Mouse (Mus musculus) ovary, postnatal 10 days (tissue): ENCODE measurements around the gene Arhgap6.

Experiments
- DNase-seq: peaks from one replicate; pipeline ENCODE4 v3.0.0; 2022; ENCODE audit warnings: low spot score

The Arhgap6 gene

GRCm38 (mm10) chrX:168794974-168795858 is at the start of gene Arhgap6:
Gene Arhgap6 (plus strand): TSS chrX:168795099.
- DNase-seq = no peak

DNA sequence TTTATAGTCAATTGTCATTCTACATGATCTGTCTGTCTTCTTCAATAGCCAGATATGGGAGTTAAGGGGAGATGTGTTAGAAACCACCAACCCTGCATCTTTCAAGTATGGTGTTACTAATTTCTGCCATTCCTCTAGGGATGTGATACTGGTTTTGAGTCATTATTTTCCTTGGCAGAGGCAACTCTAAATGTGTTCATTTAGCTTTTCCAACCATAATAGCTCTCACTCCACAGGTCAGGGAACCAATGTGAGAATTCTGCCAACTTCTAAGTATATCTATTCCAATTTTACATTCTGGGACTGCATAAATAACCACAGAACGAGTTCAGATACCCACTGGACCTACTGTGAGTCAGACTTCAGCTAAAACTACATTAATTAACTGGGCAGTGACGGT is 47.9 kb upstream of the Arhgap6 start:
- no peak for DNase-seq

GRCm38 (mm10) chrX:168795859-168796848 is 1.3 kb downstream of the Arhgap6 start:
- DNase-seq = no peak

- no peak for DNase-seq
Observed at GRCm38 (mm10) chrX:168804677-168805076, 9.8 kb downstream of the Arhgap6 start.

DNA sequence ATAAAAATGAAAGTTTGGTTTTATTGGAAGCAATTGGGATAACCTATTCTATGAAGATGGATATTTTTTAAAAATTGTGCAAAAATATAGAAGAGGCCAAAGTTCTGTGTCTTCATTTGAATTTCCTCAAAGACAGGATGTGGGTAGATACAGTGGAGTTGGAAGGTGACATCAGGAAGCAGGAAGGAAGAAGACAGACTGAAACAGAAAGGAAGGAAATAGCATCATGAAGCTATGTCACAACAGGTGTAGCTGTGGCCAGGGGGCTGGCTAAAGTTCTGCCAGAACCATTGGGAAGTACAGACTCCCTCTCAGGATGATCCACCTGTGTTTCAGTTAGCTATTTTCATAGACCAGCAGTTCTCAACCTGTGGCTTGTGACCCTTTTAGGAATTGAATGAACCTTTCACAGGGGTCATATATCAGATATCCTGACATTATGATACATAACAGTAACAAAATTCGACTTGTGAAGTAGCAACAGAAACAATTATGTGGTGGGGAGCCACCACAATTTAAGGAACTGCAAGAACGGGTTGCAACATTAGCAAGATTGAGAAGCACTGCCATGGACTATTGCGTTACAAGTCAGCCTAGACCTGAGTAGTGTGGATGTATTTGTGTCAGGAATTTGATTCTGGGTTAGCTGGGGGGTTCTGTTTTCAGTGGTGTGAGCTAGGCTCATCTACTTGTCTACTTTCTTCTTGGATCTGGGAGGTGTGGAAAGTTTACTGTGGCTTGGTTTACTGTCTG is 15.8 kb downstream of the Arhgap6 start:
- DNase-seq = no peak

- DNase-seq = no peak
Observed at GRCm38 (mm10) chrX:168818858-168819257, 24.0 kb downstream of the Arhgap6 start.

GRCm38 (mm10) chrX:168824166-168824565 is 29.3 kb downstream of the Arhgap6 start:
- DNase-seq = no peak

GRCm38 (mm10) chrX:168832343-168832742 is 37.4 kb downstream of the Arhgap6 start:
- no peak for DNase-seq

- no peak for DNase-seq
Observed at GRCm38 (mm10) chrX:168848062-168848461, 53.2 kb downstream of the Arhgap6 start.

DNA sequence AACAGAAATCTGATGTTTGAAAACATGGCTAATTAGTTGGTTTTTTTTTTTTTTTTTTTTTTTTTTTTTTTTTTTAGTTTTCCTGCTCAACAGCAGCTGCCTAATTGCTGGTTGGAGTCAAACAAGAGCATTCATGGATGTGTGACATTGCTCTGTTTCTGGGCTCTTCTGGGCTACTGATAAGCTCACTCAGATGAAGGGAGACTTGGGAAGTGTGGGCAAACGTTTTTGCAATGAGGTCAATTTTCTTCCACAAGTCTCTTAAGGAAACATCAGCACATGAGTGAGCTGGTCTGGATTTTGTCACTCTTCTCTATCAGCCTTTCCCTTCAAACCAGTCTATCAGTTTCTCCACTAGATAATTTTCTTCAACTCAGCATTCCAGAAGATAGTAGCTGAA is 79.8 kb downstream of the Arhgap6 start:
- no peak for DNase-seq

DNA sequence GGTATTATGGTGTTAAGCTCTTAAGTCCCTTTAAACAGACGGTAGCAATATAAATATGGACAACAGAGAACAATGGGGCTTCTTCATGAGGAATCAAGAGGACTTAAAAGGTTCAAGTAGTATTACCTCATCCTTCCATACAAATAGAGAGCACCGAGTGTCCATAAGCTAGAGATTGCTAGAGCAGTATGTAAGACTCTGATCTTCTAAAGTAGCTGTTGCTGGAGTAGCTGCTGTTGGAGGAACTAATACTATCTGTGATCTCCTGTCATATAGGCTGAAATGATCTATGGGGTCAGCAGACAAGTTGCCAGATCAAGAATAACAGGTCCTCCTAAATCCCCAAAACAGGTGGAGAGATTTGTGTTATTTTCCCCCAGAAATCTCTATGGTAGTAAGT is 108.7 kb downstream of the Arhgap6 start:
- DNase-seq = no peak

GRCm38 (mm10) chrX:168904086-168904485 is 109.2 kb downstream of the Arhgap6 start:
- DNase-seq = no peak

GRCm38 (mm10) chrX:168907586-168907985 is 112.7 kb downstream of the Arhgap6 start:
- no peak for DNase-seq

DNA sequence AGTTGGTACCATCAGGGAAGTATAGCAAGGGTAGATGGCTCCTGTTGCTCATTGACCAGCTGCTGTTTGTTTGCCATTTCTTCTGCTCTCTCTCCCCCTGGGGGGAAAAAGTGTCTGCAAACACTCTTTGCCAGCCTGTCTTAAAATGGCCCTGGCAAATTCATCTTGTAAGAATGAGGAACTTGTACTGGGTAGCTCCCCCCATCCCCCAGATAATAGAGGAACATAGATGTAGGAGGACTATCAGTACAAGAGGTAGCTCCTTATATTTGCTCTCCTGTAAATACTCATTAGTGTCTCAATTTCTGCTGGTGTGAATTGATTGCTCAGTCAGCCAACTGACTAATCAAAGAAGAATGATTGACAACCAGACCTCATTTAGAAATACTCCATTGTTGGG is 118.6 kb downstream of the Arhgap6 start:
- DNase-seq = no peak

GRCm38 (mm10) chrX:168920942-168921341 is 126.0 kb downstream of the Arhgap6 start:
- DNase-seq = no peak

DNA sequence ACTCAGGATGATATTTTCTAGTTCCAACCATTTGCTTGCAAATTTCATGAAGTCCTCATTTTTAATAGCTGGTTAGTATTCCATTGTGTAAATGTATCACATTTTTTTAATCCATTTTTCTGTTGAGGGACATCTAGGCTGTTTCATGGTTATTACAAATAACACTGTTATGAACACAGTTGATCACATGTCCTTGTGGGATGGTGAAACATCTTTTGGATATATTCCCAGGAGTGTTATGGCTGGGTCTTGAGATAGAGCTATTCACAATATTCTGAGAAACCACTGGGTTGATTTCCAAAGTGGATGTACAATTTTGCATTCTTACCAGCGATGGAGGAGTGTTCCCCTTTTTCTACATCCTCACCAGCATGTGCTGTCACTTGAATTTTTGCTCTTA is 137.5 kb downstream of the Arhgap6 start:
- DNase-seq = no peak

- no peak for DNase-seq
Observed at GRCm38 (mm10) chrX:168935447-168935846, 140.5 kb downstream of the Arhgap6 start.

GRCm38 (mm10) chrX:168937941-168938340 is 143.0 kb downstream of the Arhgap6 start:
- DNase-seq = no peak

DNA sequence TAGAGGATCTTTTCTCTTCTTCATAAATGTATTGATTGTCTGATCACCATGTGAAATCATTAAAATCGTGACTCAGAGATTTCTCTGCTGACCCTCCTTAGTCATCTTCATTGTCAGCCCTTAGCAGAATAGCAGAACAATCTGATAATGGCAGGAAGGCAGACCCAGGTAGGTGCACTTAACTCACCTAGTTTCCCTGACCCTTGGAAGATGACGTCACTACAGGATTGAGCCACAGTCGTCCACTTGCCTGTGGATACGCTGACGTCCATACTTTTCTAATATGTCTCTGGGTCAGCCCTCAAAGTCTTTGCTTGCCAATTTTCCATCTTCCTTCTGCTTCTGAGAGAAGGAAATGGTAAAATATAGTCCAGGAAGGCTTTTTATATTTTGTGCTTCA is 146.8 kb downstream of the Arhgap6 start:
- no peak for DNase-seq

DNA sequence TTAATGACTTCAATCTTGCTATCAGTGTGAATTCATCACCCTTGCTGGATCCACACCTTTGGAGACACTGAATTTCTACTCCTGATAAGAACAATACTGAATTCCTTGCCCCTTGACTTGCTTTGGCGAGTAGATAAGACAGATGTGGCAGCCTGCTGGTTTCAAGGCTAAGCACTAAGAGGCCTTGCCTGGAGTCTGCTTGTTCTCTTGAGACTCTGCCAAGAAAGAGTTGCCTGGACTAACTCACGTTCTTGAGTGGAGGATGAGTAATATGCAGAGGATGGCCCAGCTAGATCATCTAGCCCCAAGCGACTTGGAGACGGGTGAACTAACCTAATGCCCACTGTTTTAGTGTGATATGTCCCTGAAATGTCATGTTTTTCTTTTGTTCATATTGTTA is 148.3 kb downstream of the Arhgap6 start:
- no peak for DNase-seq

GRCm38 (mm10) chrX:168975444-168975843 is 180.5 kb downstream of the Arhgap6 start:
- no peak for DNase-seq

DNA sequence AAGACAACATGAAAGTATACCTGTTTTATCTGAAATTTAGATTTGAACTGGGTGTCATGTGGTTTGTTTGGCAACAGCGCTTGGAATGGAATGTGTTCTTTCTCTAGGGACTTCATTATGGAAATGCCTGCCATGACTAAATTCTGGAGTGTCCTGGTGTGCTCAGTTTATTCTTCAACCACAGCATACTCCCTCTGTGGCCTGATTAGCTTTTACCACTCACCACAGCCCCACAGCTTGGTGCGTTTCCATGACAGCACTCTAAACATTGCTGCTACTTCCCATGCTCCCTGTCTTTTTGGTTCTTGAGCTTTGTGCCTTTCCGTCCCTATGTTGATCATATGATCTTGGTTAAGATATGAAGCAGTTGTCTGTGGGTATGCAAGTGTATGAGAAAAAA is 182.9 kb downstream of the Arhgap6 start:
- DNase-seq = no peak
